Mouse (Mus musculus) WW6 (cell line): Measurements from ENCODE around the gene Gdpd3.

Experiments
- DNase-seq: peaks from one replicate; pipeline ENCODE4 v3.0.0-alpha.2; 2013; ENCODE audit warnings: low read depth, low spot score

Gene Gdpd3

DNA sequence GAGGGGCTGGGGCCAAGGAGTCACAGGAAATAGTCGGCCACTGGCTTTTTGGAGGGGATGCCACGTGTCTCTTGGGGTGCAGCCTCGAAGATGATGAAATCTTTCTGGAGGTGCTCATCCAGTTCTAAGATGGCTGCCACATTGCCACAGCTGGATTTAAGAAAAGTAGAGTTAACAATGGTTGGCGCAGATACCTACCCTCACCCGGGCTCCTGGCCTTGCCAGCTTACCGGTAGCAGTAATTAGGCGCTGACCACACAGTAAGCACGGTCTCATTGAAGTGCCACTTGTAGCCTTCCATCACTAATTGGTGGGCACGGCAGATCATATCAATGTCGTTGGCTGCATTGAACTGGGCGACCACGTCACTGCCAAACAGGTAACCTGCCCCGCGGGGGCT lies 20.0 kb downstream of the Gdpd3 start:
- no peak for DNase-seq

DNA sequence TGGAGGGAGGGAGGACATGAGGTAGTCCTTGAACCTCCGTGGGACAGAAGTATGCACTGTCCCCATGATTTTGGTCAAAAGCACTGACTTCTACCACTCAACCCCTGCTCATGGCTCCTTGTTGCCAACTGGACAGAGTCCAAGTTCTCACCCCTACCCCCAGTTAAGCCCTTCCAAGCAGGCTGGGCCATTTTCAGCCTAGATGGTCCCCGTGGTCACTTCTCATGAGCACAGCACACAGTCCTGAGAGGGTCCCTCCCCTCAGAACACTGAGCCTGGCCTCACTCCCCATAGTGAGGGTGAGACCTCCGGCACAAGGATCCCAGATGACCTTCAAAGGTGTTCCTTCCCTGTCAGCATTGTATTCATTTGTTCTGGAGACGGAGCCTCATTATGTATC lies 23.0 kb downstream of the Gdpd3 start:
- no peak for DNase-seq

DNA sequence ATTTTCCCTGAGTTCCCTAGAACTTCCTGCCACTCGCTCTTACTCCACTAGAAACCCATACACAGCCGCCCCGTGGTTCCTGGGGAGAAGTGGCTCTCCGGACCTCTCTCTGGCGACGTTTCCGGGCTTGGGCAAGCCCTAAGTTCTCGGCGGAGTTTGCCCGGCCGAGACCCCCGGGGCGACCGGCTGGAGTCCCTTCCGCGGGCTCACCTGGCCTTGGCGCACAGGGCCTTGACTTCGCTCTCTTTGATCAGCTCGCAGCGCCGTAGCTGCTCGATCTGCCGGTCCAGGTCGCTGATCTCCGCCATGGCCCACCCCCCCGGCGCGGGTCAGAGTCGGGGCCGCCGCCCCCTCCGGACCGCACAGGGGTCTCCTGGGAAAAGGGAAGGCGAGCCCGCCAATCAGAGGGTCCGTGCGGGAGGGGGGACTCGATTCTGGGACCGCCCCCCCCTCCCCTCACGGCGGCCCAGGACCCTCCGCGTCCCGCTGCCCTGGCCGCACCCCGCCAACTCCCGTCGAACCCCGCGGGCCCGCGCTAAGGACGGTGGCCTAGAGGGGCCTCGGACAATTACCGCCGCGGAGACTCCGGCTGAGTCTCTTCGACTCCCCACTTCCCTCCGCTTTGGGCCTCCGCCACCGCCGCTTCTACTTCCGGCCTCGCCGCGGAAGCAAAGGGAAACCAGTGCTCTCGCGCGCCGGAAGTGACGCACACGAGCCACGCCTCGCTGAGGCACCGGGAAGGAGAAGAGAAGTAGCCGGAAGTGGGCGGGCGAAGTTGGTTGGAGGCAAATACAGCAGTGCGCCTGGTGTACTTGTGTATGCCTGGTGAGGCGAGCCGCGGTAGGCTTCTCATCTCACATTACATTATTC lies 26.0 kb downstream of the Gdpd3 start, which contains the start of gene Ppp4c:
TSS of gene Ppp4c (minus strand) at position 646 of the 870 bp plus-strand sequence.
- peak; percentile 92 for DNase-seq

DNA sequence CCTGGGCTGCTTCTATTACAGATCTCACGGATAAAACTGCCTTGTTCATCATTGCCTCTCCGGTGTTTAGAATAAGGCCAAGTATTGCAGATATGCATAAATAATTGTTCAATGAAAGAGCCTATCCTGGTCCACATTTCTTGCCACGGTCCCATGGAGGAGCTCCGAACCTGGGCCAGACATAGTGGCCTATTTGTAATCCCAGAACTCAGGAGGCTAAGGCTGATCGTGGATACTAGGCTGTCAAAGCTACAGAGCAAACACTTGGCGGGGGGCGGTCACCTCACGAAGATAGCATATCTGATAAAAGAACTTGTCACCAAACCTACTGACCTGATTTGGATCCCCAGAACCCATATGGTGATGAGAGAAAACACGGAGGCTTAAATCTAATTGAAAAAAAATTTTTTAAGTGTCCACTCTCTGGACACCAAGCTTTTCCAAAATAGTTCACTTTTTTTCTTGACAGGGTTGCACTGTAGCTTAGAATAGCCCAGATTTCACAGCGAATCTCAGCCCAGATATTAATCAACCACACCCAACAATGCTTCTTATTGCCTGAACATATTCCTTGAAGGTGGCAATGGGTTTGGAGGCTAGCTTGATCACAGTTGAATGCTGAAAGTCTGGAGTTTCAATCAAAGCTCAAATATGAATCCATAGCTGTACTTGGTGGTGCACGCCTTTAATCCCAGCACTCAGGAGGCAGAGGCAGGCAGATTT lies 26.7 kb downstream of the Gdpd3 start:
- no peak for DNase-seq

DNA sequence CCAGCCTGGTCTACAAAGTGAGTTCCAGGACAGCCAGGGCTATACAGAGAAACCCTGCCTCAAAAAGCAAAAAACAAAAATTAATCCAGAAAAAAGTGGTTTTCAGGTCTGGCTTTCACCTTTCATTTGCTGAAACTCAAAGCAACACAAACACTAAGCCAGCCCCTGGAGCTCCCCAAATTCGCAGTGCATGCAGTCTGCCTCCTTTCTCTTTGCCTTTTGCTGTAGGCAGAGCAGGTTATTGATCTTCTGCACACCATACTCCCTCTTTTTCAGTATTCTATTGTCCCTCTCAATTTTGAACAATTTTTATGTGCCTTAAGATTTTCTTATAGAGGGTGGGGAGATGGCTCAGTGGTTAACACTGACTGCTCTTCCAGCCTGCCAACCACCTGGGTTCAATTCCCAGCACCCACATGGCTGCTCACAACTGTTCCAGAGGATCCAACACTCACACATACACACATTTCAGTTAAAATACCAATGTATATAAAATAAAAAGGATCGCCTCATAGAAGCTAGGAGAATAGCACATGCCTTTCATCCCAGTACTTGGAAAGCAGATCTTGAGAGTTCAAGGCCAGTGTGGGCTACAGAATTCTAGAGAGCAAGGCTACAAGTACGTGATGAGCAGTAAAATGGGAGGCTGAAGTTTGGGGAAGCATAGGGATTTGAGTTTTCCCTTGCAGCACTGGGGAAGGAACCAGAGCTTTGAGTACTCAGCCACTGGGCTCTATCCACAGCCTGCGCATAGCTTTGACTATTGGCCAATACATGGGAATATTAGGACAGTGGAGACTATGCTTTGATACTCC lies 27.5 kb downstream of the Gdpd3 start:
- no peak for DNase-seq

DNA sequence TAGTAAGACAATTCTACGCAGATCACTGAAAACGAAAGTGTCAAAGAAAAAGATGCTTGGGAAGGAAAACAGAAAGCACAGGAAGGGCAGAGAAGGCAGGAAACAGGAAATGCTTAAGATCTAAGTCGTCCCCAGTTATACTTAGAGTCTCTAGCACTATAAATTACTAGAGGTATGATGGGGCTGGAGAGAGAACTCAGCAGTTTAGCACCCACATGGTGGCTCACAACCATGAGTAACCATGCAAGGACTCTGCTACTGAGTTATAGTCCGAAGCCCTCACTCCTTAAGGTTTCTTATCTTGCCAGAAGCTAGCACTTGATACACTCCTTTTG lies 28.1 kb downstream of the Gdpd3 start:
- no peak for DNase-seq

DNA sequence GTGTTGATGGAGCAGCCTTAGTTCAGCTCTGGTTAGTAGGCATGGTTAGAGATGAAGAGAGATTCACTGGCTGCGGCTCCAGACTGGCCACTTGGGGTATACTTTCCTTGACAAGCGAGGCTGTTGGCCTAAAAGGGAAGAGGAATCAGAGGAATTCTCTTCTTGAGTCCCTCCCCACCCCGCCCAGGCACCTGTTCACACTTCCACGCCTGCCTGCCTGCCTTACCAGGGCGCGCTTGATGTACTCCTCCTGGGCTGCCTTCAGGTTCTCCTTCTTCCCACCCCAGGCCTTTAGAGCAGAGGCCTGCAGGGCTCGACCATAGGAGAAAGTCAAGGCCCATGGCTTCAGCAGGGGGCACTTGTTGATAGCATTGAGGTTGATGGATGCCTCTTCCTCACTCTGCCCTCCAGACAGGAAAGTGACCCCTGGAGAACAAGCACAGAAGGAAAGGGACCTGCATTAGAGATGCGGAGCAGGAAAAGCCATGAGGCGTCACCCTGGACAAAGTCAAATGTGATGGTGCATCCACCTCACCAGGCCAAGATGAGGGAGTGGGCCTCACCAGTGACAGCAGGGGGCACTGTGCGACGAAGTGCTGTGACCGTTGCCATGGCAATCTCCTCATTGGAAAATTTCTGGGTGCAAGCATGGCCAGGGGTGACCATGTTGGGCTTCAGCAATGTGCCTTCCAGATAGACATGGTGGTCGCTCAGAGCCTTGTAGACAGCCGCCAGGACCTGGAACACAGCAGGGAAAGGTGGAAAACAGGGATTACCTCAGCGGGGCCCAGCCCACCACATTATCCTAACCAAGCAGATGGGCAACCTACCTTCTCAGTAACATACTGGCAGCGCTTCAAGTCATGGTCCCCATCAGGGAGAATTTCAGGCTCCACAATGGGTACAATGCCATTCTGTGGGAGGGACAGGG lies 29.5 kb downstream of the Gdpd3 start:
- DNase-seq, result no peak

DNA sequence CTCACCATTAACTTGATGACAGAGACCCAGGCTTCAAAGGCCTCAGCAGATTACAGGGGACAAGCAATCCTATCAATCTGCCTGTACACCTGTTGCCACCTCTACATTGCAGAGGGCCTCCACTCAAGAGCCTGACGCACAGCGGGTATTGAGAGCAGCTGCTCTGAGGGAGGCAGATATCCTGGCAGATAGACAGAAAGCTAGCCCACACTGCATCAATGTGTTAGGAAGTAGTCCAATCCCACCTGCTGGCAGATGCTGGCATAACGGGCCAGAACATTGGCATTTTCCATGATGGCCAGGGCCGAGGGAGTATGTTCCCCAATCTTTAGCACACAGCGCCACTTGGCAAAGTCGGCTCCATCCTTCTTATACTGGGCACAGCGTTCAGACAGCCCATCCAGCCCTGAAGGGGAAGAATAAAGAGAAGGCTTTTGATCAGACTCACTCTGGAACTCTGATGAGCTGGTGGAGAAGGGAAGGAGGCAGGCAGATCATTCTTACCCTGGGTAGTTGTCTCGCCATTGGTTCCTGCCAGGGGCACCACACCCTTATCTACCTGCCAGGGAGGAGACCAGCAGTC lies 30.3 kb downstream of the Gdpd3 start:
- no peak for DNase-seq

DNA sequence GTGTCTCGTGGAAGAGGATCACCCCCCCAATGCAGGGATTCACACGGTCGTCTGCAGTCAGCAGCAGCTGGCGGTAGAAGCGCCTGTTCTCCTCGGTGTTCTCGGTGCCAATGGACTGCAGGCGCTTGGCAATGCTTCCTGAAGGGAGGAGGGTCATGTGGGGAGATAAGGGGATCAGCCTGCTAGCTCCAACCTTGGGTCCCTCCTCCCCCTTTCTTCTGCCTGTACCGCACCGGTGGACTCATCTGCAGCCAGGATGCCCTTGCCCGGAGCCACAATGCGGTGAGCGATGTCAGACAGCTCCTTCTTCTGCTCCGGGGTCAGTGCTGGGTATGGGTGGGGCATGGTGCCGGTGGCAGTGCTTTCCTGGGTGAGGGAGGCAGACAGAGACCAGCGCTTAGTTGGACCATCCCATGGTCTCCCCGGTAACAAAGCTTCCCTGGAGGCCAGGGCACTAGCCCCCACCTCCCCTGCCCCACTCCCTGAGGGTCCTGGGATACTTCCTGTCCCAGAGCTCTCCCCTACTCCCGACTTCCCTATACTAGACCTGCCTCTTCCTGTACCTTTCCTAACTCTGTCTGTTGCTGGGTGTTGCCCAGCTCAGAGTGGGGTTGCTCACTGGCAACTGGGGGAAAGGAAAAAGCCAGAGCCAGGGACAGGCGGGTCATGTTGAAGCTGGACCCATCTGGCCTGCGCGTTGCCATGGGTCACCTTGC lies 31.4 kb downstream of the Gdpd3 start, which contains the start of gene Fam57b:
TSS of gene Fam57b (plus strand) at position 258 of the 716 bp plus-strand sequence.
- DNase-seq, result no peak

DNA sequence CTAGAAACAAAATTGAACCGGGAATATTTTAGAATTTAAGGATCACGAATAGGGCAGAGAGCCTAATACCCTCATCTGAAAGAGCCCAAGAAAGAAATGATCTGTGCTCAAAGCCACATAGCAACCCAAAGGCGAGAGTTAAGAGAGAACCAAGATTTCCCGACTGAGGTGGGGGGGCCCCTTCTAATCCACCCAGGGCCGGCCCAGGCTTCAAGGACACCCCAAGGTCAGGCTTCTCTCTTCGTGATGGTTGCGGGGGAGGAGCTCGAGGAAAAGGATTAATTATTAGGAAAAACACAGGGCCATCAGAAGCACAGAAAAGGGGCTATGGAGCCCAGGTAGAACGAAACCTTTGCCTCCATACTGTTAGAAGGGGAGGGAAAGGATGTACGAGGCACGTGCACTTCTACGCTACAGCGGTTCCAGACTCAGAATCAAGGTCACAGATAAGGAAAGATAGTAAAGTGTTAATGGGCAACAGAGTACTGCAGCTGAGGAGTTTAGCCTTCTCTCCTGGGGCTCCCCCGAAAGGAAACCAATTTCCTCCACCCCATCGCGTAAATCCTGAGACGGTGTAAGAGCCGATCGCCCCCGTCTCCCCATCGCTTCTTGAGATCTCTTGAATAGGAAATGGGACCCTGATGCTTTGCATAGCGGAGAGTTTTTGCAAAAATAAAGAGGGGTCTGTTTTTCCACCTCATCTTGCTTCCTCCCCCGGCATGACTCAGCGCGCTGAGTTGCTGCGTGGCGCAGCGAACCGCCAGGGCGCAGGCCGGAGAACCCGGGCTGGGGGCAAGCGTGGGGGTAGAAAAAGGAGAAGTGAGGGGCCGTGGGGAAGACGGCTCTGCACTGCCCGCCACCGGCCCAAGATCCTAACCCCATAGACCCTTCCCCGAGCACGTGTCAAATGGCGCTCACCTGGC lies 32.3 kb downstream of the Gdpd3 start:
- DNase-seq, result no peak

DNA sequence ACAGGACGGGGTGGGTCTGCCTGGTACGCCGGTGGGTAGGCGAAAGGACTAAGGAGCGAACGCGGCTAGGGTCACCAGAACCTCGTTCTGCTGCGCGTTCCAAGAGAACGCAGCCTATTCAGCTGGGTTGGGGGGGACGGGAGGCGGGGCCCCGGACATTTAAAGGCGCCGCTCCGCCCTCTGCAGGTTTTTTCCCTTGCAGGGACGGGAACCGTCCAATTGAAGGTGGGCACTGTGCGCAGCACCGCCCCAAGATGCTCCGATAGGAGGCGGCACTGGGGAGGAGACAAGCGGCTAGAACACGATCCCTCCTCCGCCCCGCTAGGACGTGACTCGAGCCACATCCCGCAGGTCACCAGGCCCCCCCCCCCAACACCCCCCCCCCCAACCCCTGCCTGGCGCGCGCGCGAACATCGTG lies 32.9 kb downstream of the Gdpd3 start:
- DNase-seq, result peak; percentile 92

DNA sequence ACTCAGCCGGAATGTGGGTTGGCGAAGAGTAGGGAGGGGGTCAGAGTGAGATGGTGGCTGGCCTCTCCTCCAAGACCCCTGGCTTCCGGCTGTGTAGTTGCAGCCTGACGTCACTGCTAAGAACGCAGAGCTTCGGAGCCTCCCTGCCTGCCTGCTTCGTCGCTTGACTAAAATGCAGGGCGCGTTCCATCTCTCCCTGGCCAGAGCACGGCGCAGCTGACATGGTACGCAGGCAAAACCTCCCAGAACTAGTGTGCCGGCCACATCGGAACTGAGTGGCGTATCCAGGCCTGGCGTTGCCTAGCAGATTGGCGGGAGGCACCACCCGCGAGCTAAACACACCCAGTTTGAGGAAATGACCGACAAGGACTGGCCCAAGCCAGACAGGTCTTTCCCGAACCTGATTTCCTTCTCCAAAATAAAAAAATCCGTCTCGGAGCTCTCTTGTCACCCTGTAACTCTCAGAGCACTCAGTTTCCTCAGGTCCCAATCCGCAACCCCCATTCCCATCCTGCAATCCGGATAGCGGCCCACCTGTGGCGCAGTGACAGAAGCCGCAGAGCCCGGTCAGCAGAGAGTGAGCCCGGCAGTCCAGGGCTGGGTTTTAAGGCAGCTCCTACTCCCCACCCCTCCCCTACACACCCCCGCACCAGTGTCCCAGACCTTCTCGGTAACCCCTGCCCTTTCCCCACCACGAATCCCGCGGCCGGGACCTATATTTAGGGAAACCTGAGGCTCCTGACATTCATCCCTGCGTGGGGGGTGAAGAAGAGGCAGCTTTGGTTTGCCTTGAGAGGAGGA lies 33.5 kb downstream of the Gdpd3 start:
- DNase-seq, result peak; percentile 75

DNA sequence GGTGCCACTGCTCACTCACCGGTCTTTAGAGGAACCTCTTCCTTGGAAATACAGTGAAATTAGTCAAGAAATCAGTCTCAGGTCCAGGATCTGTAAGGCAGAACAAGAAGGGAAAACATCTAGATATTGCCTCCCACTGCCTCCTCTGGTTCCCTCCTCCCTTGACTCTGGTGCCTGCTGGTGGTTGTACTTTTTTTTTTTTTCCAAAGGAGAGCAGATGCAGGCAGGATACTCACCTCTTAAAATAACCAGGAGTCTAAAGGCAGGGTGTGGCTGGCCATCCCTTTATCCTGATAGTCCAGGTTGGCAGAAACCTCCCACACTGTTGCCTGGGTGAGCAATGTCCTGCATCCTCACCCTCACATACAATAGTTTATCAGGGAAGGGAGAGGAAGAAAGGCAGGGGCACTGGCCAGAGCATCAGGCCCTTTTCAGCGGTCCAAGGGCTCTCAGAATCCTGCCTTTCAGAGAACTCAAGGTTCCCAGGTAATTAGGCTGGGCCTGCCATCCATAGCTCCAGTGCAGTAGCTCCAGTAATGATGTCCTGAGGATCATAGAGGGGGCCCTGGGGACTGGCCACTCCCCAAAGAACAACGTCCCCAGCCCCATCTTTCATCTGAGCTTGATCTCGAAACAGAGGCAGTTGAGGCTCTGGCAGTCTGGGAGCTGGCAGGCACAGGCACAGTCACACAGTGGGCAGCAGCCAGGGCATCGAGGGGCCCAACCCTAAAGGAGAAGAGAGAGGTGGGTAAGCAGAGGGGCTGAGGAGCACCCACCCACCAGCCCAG lies 34.3 kb downstream of the Gdpd3 start:
- no peak for DNase-seq

DNA sequence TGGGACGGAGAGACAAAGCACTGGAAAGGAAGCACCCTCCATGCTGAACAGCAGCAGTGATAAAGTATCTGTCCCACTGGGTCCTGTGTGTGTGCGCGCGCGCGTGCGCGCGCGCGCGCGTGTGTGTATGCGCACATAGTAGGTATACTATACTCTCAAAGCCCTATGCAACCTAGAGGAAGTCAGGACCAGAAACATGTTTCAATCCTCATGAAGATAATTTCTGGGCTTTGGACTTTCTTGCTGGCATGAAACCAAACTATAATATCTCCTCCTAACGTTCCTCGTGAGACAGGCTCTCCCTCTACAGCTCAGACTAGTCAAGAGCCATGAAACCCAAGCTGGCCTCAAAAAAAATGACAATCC lies 34.9 kb downstream of the Gdpd3 start:
- no peak for DNase-seq

DNA sequence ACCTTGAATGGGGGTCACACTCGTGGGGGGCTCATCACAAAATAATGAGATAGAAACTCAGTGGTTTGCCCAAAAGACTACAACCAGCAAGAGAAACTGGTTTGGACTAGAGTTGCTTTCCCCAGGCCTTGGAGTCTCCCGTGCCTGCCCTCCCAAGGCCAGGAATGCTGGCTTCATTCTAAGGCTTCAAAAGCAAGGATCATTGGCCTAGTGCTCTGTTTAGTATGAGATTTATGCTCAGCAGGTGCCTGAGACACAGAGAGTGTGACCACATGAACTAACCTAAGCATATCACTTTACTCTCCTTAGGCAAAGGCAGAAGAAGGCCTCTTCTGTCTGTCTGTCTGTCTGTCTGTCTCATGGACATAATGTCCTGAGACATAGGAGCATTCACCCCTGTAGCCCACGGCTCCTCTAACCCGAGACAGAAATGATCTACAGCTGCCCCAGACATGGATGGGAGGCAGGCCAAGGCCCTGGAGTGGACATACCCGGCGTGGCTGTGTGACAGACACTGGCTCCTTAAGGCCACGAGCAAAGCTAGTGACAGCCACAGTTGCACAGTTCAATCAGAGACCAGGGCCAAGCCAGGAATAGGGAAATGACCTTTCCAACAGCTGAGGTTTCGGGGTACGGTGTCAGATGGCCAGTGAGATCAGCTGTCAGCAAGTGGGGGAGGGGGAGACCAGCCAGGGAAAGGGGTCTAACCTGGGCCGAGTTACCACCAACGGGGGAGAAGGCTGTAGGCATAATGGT lies 36.2 kb downstream of the Gdpd3 start:
- no peak for DNase-seq

DNA sequence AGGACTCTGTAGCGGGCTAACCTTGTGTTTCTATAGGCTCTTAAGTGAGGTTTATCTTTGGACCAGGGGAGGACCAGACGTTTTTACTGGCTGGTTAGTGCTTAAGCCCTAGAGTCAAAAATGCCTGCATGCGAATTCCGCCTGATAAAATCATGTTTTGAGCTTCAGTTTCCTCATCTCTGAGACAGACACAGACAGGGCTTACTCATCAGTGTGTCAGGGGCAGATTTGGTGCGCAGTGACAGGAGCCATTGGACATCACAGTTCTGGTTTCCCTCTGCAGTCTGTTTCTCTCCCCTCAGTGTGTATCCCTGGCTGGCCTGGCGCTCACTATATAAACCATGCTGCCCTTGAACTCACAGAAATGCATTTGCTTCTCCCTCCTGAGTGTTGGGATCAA lies 37.0 kb downstream of the Gdpd3 start:
- DNase-seq, result no peak

DNA sequence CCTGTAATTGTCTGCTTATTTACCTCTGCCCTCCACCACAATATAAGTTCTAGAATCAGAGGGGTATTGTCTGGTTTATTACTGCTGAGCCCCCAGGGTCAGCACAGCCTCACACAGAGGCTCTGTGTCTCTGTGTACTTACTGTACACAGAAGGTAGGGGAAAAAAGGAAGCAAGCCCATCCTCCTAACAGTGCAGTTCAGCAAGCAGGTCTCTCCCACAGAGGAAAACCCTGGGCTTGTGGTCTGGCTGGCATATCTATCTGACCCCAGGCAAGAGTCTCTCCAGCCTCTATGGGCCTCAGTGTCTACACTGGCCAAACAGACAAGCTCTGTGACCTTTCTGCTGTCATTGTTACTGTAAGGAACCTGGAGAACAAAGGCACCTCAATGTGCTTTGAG lies 37.6 kb downstream of the Gdpd3 start:
- DNase-seq, result no peak
